Mouse (Mus musculus): ENCODE results near the gene Psmb8. TPM values are rescaled to one million over a fixed set of nuclear protein-coding genes. Genes with fewer than 3 reads are reported as not detected.

Psmb8 gene
- polyA plus RNA-seq, 1 experiment from 2014 or later, result 5.1 TPM

DNA sequence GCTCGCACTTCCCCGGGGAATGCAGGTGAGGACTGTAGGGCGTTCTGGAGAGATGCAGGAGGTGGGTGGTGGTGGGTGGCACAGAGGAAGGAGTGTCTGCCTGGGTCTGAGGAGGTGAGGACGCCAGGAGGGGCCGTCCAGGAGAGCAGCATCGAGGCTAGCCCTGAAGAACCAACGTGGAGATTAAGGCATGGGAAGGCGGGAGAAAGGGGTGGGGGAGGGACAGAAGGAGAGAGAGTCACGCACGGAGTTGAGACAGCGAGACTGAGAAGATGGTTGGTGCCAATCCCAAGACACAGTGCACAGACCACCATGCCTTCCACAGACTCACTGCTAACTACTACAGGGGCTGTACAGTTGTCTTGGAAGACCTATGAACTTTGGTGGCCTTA lies 996 bp downstream of the Psmb8 start:
- DNase-seq (no peak), ATAC-seq (ENCODE audit: low FRiP score, low TSS enrichment) (no peak)
- H3K4me1 ChIP-seq (ENCODE audit: control insufficient read depth, insufficient read depth, low read length), result peaks cover 4% of the 10 kb centered on the region; the same call in 1 of the 2 replicates
- peak overlapping the region; percentile 73 for H3K4me2 ChIP-seq (ENCODE audit: low read length)
- H3K9me3 ChIP-seq (ENCODE audit: control insufficient read depth, low read length), result no peaks in the 10 kb centered on the region
- no peaks in the 10 kb centered on the region for H3K36me3 ChIP-seq (ENCODE audit: control insufficient read depth, insufficient read depth, low read length)
- H3K27me3 ChIP-seq (ENCODE audit: control insufficient read depth, insufficient read depth, low read length), result peaks cover 53% of the 10 kb centered on the region
- no peak overlapping the region for H3K27ac ChIP-seq (replicated peaks; ENCODE audit: low read depth, low read length)
- peak overlapping the region; percentile 35 for H3K4me3 ChIP-seq (replicated peaks; ENCODE audit: low read depth, low read length)
- 7% methylated on average over 11 of the region's 11 CpGs for WGBS
- H3K9ac ChIP-seq (replicated peaks; ENCODE audit: low read length), result no peak overlapping the region; the same call in 1 of the 2 replicates

DNA sequence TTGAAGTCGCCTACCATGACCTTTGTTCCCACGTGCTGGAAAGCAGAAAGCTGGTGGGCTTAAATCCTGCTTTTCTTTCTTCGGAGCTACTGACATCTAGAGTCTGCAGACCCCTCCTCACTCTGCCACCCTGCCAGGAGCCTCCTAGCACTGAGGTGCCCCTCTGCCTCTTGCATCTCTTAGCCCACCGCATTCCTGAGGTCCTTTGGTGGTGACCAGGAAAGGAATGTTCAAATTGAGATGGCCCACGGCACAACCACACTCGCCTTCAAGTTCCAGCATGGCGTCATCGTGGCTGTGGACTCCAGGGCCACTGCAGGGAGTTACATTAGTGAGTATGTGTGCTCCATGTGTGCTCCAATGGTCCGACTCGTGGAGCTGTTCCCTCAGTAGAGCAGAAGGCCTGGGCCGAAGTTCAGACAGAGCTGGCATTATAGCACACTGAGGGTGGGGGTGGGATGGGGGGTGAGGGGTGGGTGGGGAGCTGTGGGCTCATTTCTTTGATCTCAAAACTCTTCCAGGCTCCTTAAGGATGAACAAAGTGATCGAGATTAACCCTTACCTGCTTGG lies 1.6 kb downstream of the Psmb8 start:
- Histone ChIP-seq H3K4me1 (ENCODE audit: control insufficient read depth, insufficient read depth, low read length) (peaks cover 4% of the 10 kb centered on the region; the same call in 1 of the 2 replicates), H3K9ac (replicated peaks; ENCODE audit: low read length) (no peak overlapping the region), H3K4me2 (ENCODE audit: low read length) (no peak overlapping the region), H3K27me3 (ENCODE audit: control insufficient read depth, insufficient read depth, low read length) (peaks cover 53% of the 10 kb centered on the region), H3K9me3 (ENCODE audit: control insufficient read depth, low read length) (no peaks in the 10 kb centered on the region), H3K4me3 (replicated peaks; ENCODE audit: low read depth, low read length) (no peak overlapping the region), H3K36me3 (ENCODE audit: control insufficient read depth, insufficient read depth, low read length) (no peaks in the 10 kb centered on the region), H3K27ac (replicated peaks; ENCODE audit: low read depth, low read length) (no peak overlapping the region)
- DNase-seq (no peak), ATAC-seq (ENCODE audit: low FRiP score, low TSS enrichment) (no peak)
- WGBS, result 58% methylated on average over 12 of the region's 12 CpGs

DNA sequence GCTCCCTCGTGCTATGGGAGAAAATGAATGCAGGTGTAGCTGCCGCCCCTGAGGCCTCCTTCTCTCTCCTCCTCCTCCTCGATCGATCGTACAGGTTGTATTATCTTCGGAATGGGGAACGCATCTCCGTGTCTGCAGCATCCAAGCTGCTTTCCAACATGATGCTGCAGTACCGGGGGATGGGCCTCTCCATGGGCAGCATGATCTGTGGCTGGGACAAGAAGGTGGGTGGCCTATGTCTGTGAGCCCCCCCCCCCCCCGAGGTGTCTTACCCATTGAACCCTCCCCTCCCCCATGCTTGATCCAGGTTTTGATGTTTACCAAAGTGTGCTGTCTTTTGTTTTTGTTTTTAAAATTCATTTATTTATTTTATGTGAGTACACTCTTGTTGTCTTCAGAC lies 2.5 kb downstream of the Psmb8 start:
- peaks cover 4% of the 10 kb centered on the region for H3K4me1 ChIP-seq (ENCODE audit: control insufficient read depth, insufficient read depth, low read length)
- no peaks in the 10 kb centered on the region for H3K9me3 ChIP-seq (ENCODE audit: control insufficient read depth, low read length)
- H3K27me3 ChIP-seq (ENCODE audit: control insufficient read depth, insufficient read depth, low read length), result peaks cover 50% of the 10 kb centered on the region
- H3K36me3 ChIP-seq (ENCODE audit: control insufficient read depth, insufficient read depth, low read length), result no peaks in the 10 kb centered on the region
- WGBS, result 81% methylated on average over 10 of the region's 10 CpGs
- H3K9ac ChIP-seq (replicated peaks; ENCODE audit: low read length), result no peak overlapping the region
- no peak overlapping the region for H3K27ac ChIP-seq (replicated peaks; ENCODE audit: low read depth, low read length)
- no peak overlapping the region for H3K4me3 ChIP-seq (replicated peaks; ENCODE audit: low read depth, low read length)
- DNase-seq, result no peak
- no peak for ATAC-seq (ENCODE audit: low FRiP score, low TSS enrichment)
- no peak overlapping the region for H3K4me2 ChIP-seq (ENCODE audit: low read length)

DNA sequence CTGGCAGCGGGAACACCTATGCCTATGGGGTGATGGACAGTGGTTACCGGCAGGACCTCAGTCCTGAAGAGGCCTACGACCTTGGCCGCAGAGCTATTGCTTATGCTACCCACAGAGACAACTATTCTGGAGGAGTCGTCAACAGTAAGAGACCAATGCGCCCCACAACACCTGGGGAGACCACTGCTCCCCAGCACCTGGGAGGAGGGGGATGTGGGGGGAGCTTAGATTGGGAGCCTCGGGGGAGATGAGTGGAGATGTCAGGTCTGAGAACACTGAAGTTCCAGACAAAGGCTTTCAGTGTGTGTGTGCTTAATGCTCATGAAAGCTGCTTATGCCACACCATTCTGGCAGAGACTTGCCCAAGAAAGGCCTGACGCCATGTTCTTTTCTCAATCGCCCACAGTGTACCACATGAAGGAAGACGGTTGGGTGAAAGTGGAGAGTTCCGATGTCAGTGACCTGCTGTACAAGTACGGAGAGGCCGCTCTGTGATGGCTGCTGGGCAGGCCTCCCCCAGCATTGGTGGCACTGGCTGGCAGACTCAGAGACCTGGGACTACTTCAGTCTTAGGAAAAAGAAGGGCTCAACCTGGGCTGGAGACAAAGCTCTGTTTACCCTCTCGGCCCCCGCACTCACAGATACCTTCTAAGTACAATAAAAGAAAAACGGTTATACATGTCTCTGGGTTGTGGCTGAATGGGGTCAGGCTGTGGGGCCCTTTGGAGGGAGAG lies 3.4 kb downstream of the Psmb8 start:
- no peak overlapping the region for H3K9ac ChIP-seq (replicated peaks; ENCODE audit: low read length)
- 85% methylated on average over 16 of the region's 16 CpGs for WGBS
- no peak overlapping the region for H3K4me2 ChIP-seq (ENCODE audit: low read length)
- DNase-seq (no peak), ATAC-seq (ENCODE audit: low FRiP score, low TSS enrichment) (no peak)
- H3K4me1 ChIP-seq (ENCODE audit: control insufficient read depth, insufficient read depth, low read length), result peaks cover 4% of the 10 kb centered on the region
- H3K4me3 ChIP-seq (replicated peaks; ENCODE audit: low read depth, low read length), result no peak overlapping the region
- no peaks in the 10 kb centered on the region for H3K36me3 ChIP-seq (ENCODE audit: control insufficient read depth, insufficient read depth, low read length)
- no peak overlapping the region for H3K27ac ChIP-seq (replicated peaks; ENCODE audit: low read depth, low read length)
- no peaks in the 10 kb centered on the region for H3K9me3 ChIP-seq (ENCODE audit: control insufficient read depth, low read length)
- peaks cover 51% of the 10 kb centered on the region for H3K27me3 ChIP-seq (ENCODE audit: control insufficient read depth, insufficient read depth, low read length)

DNA sequence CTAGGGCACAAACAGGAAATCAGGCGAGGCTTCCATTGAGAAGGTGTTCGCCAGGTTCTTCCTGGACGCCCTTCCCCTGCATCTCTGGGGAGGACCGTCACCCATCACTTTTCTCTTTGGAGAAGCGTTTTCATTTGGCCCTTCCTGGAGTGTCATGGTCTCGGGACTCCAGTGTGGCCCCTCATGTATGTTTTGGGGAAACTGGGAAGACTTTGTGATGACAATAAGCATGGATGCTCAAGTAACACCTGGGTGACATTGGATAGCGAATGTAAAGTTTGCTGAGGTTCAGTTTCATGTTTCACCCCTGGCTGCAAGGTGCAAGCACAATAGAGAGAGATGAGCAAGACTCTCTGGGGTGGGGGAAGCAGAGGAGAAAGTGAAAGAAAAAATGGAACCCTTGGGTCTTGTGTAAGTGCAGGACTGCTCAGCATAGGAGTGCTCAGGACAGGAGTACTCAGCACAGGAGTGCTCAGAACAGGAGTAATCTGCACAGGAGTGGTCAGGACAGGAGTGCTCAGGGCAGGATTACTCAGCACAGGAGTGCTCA lies 4.1 kb downstream of the Psmb8 start:
- H3K4me1 ChIP-seq (ENCODE audit: control insufficient read depth, insufficient read depth, low read length), result peaks cover 4% of the 10 kb centered on the region
- no peak overlapping the region for H3K27ac ChIP-seq (replicated peaks; ENCODE audit: low read depth, low read length)
- H3K9ac ChIP-seq (replicated peaks; ENCODE audit: low read length), result no peak overlapping the region
- H3K9me3 ChIP-seq (ENCODE audit: control insufficient read depth, low read length), result no peaks in the 10 kb centered on the region
- ATAC-seq (ENCODE audit: low FRiP score, low TSS enrichment) (no peak), DNase-seq (no peak)
- WGBS, result 73% methylated on average over 7 of the region's 7 CpGs
- H3K36me3 ChIP-seq (ENCODE audit: control insufficient read depth, insufficient read depth, low read length), result no peaks in the 10 kb centered on the region
- H3K4me2 ChIP-seq (ENCODE audit: low read length), result no peak overlapping the region
- H3K4me3 ChIP-seq (replicated peaks; ENCODE audit: low read depth, low read length), result no peak overlapping the region
- H3K27me3 ChIP-seq (ENCODE audit: control insufficient read depth, insufficient read depth, low read length), result peaks cover 50% of the 10 kb centered on the region

DNA sequence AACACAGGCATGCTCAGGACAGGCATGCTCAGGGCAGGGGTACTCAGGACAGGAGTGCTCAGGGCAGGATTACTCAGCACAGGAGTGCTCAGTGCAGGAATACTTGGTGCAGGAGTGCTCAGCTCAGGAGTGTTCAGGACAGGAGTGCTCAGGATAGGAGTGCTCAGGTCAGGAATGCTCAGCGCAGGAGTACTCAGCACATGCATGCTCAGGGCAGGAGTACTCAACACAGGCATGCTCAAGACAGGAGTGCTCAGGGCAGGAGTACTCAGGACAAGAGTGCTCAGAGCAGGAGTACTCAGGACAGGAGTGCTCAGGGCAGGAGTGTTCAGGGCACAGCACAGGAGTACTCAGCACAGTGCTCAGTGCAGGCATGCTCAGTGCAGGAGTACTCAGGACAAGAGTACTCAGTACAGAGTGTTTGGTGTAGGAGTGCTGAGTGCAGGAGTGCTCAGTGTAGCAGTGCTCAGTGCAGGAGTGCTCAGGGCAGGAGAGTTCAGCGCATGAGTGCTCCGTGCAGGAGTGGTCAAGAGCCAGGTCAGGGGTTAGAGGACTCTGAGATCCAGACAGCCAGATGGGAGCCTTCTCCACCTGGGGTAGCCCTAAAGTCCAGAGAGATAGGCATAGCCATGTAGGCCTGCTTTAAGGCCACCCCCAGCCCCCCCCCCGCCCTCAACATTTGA lies 5.4 kb downstream of the Psmb8 start:
- Histone ChIP-seq H3K36me3 (ENCODE audit: control insufficient read depth, insufficient read depth, low read length) (no peaks in the 10 kb centered on the region), H3K4me1 (ENCODE audit: control insufficient read depth, insufficient read depth, low read length) (no peaks in the 10 kb centered on the region; the same call in none of the 2 replicates), H3K4me2 (ENCODE audit: low read length) (no peak overlapping the region), H3K9ac (replicated peaks; ENCODE audit: low read length) (no peak overlapping the region), H3K4me3 (replicated peaks; ENCODE audit: low read depth, low read length) (no peak overlapping the region), H3K9me3 (ENCODE audit: control insufficient read depth, low read length) (no peaks in the 10 kb centered on the region), H3K27me3 (ENCODE audit: control insufficient read depth, insufficient read depth, low read length) (peaks cover 39% of the 10 kb centered on the region), H3K27ac (replicated peaks; ENCODE audit: low read depth, low read length) (no peak overlapping the region)
- 80% methylated on average over 4 of the region's 4 CpGs for WGBS
- ATAC-seq (ENCODE audit: low FRiP score, low TSS enrichment) (peak; percentile 43; the same call in 1 of the 2 replicates), DNase-seq (no peak)

DNA sequence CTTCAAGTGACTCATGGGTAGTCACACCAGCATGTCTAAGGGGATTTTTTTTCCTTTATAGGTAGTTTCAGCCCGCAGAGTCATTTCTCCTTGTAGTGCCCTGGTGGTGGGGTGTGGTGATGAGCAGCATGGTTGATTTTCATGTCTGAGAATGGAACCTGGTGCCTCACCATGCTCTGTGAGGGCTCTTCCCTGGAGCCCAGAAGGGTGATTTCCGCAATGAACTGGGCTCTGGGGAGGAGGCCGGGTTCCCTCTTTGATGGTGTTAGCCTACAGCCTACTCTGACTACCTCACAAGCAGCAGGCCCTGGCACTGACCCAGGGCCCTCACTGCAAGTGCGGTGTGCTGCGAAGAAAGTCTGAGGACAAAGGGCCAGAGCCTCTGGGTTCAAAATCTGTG lies 5.9 kb downstream of the Psmb8 start, which contains the start of gene Tap2:
Tap2 (plus strand) TSS at position 84 of the 400 bp plus-strand sequence.
- H3K9ac ChIP-seq (replicated peaks; ENCODE audit: low read length), result peak within 1 kb of the TSS; percentile 55; the same call in 1 of the 2 replicates

DNA sequence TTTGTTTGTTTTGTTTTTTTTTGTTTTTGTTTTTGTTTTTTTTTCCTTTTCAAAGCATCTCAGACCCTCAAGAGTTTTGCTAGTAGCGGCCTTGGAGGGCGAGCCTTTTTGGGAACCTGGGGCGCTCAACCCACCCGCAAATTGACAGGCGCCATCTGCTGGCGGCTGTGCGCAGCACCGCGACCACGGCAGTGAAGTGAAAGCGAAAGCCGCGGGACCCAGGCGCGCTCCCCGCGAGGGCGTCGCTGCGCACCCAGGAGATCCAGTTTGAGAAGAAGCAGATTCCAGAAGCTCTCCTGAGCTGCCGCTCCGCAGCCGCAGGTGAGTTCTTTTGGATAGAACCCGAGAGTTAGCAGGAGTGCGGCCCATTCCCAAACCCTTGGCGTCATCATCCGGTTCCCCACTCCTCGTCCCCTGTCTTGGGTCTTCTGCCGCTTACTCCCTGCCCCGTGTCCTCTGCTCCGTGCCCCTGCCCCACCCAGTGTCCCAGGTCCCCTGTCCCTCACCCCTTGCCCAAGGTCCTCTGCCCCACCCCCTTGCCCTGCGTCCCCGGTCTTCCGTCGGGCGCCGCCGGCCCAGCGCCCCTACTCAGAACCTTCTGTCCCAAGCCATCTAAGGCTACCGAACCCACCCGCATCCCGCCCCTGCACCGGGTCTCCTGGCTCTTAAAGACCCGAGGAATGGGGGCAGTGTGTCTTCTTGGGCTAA lies 6.9 kb downstream of the Psmb8 start:
- Histone ChIP-seq H3K9me3 (ENCODE audit: control insufficient read depth, low read length) (no peaks in the 10 kb centered on the region), H3K27ac (replicated peaks; ENCODE audit: low read depth, low read length) (no peak overlapping the region), H3K36me3 (ENCODE audit: control insufficient read depth, insufficient read depth, low read length) (no peaks in the 10 kb centered on the region), H3K27me3 (ENCODE audit: control insufficient read depth, insufficient read depth, low read length) (peaks cover 24% of the 10 kb centered on the region), H3K4me1 (ENCODE audit: control insufficient read depth, insufficient read depth, low read length) (no peaks in the 10 kb centered on the region; the same call in 1 of the 2 replicates), H3K9ac (replicated peaks; ENCODE audit: low read length) (peak overlapping the region; percentile 55; the same call in 1 of the 2 replicates), H3K4me3 (replicated peaks; ENCODE audit: low read depth, low read length) (peak overlapping the region; percentile 50), H3K4me2 (ENCODE audit: low read length) (peak overlapping the region; percentile 81)
- WGBS, result 1% methylated on average over 44 of the region's 44 CpGs
- DNase-seq (peak; percentile 88), ATAC-seq (ENCODE audit: low FRiP score, low TSS enrichment) (peak; percentile 31; the same call in 1 of the 2 replicates)

More for the DNA sequence above, 5.9 kb downstream of the Psmb8 start, which contains the start of gene Tap2:
- Histone ChIP-seq H3K4me3 (replicated peaks; ENCODE audit: low read depth, low read length) (peak within 1 kb of the TSS; percentile 50), H3K4me1 (ENCODE audit: control insufficient read depth, insufficient read depth, low read length) (no peaks in the 10 kb centered on the region; the same call in 1 of the 2 replicates), H3K27ac (replicated peaks; ENCODE audit: low read depth, low read length) (no peak within 1 kb of the TSS), H3K36me3 (ENCODE audit: control insufficient read depth, insufficient read depth, low read length) (no peaks in the 10 kb centered on the region), H3K9me3 (ENCODE audit: control insufficient read depth, low read length) (no peaks in the 10 kb centered on the region), H3K27me3 (ENCODE audit: control insufficient read depth, insufficient read depth, low read length) (peaks cover 34% of the 10 kb centered on the region), H3K4me2 (ENCODE audit: low read length) (peak within 1 kb of the TSS; percentile 81)
- 66% methylated on average over 5 of the region's 5 CpGs for WGBS
- ATAC-seq (ENCODE audit: low FRiP score, low TSS enrichment) (no peak), DNase-seq (no peak)
